Mouse (Mus musculus): ENCODE measurements at regions not wholly inside any gene's neighbourhood (a gene's known extent, or its start where the extent isn't known, plus 50 kb on each side); places are given as distances from the start of the nearest gene placed in this dataset.

DNA sequence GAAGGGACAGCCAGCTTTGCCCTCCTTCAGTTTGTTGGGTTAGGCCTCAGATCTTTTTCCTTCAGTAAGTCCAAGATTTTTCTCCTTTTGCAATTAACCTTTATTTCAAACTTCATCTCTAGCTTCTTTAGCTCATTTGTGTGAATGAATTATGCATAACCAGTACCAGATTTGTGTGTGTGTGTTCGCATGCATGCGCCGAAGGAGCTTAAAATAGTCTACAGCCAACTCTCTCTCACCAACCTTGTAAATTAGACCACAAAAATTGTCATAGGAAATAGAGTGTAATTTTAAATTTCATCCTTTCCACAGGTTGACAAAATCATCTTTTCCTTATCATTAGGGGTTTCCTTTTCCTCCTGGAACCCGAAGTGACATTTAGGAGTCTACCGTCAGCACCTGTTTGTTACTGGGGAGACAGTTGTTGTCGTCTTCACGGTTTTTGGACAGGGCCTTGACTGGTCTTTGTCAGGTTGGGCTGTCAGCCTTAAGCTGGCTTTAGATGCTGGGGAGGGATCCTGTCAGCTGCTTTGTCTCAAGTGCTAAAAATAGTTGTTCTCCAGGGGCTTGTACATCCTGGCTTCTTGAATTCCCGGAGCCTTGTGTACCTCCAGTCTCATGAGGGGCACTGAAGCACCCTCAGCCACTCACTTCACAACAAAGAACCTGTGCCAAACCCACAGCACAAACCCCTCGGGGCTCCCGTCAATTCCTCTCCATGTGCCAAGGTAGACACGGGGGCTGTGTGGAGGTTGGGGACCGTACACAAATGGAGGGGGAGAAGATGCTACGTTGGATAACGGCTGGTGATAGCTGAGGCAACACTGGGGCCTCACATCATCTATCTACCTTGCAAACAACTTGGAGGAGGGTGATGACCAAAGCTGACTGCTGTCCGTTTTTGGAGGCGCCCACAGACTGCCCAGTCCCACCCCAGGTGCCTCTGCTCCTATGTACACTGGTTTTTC lies 95.7 kb downstream of the Ppp4r2 start:
- no peak for TF ChIP-seq CTCF (IDR thresholded peaks at IDR 0.05; ENCODE audit: low read depth)
- TF ChIP-seq EP300 (IDR thresholded peaks at IDR 0.05; ENCODE audit: low read depth): no peak
